Mouse (Mus musculus) kidney, postnatal 0 days (tissue): ENCODE results near the gene Plekha1. TPM values are rescaled to one million over a fixed set of nuclear protein-coding genes. Genes with fewer than 3 reads are reported as not detected.

Experiments
- ATAC-seq: fragments of 200-750 bp; cut with Nextera tagmentation; replicated peaks from 2 replicates; pipeline ENCODE4 v1.8.0; 2017; ENCODE audit warnings: low read depth, moderate number of reproducible peaks, moderate TSS enrichment, moderate library complexity; ENCODE audit not compliant: low FRiP score
- DNase-seq: peaks from one replicate; pipeline ENCODE4 v3.0.0-alpha.2; 2016; ENCODE audit warnings: low spot score
- H3K27ac ChIP-seq: fragments of 300-500 bp; sonication (generic); 2 replicates; pipeline ENCODE4 v1.5.1; 2014; ENCODE audit warnings: mild to moderate bottlenecking
- H3K27me3 ChIP-seq: fragments of 300-500 bp; sonication (generic); 2 replicates; pipeline ENCODE4 v1.6.1; 2014; ENCODE audit warnings: low read length, mixed read lengths; ENCODE audit not compliant: insufficient read depth
- H3K36me3 ChIP-seq: fragments of 300-500 bp; sonication (generic); 2 replicates; pipeline ENCODE4 v1.6.1; 2014; ENCODE audit warnings: low read length, mixed read lengths; ENCODE audit not compliant: insufficient read depth
- H3K4me1 ChIP-seq: fragments of 300-500 bp; sonication (generic); replicated peaks from 2 replicates; pipeline ENCODE4 v1.6.1; 2014; ENCODE audit warnings: antibody characterized with exemption, low read length, mixed read lengths; ENCODE audit not compliant: insufficient read depth
- H3K4me2 ChIP-seq: fragments of 300-500 bp; sonication (generic); 2 replicates; pipeline ENCODE4 v1.6.1; 2014; ENCODE audit warnings: mild to moderate bottlenecking, low read length, moderate library complexity, mixed read lengths
- H3K4me3 ChIP-seq: fragments of 300-500 bp; sonication (generic); replicated peaks from 2 replicates; pipeline ENCODE4 v1.5.1; 2014; ENCODE audit warnings: low read depth, low read length
- H3K9ac ChIP-seq: fragments of 300-500 bp; sonication (generic); 2 replicates; pipeline ENCODE4 v1.6.1; 2014; ENCODE audit warnings: low read depth, low read length
- H3K9me3 ChIP-seq: fragments of 300-500 bp; sonication (generic); replicated peaks from 2 replicates; pipeline ENCODE4 v1.6.1; 2016; ENCODE audit warnings: low read length, inconsistent platforms, mixed read lengths
- CTCF ChIP-seq: IDR thresholded peaks from 2 replicates; pipeline ENCODE4 v1.5.1; 2016; ENCODE audit warnings: antibody characterized with exemption, low read depth, mild to moderate bottlenecking, moderate library complexity
- WGBS: fragments of 180-500 bp; shearing (Covaris S2); extraction: QIAGEN DNeasy Blood & Tissue Kit; methylation state at CpG from one replicate; pipeline ENCODE4 v1.1.7; 2014; 5-methylcytosine and 5-hydroxymethylcytosine counted together
- polyA plus RNA-seq: library from polyadenylated mRNA; unstranded; fragments of >200 nt; fragmentation: Nextera tagmentation; extraction: Ambion mirVana; gene quantifications from 2 replicates; pipeline ENCODE4 v1.2.1, GENCODE M21; 2015

Plekha1 gene
- polyA plus RNA-seq, 1 experiment from 2014 or later, result 58.6 TPM

DNA sequence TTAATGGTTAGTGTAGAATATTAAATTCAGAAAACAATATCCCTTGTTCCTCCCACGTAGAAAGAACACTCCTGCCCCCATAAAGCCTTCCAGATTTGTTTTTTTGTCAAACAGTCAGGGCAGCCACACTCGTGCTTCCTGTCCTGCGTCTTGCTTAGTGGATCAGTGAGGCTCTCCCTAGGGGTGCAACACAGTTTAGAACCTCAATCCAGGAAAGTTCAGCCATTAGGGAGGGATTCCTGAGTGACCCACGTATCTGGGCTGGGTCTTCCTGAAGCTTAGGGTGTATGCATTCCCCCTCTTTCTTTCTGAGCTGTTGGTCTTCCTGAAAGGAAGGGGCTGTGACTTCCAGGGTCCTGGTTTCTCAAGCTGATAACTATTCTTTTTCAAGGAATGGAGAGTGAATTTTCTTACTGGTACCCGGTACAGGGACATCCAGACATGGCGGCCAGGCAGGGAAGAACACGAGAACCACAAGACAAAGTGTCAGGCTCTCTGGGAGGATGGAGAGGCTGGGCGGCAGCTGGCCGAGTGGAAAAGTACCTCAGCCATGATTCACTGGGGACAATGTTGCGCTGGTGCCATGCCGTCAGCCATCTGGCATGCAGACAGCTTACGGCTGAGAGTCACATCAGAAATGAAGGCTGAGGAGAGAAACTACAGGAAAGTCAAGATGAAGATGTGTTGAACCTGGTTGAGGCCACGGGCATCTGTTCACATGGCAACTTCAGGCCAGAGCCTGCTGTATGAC, 57.6 kb downstream of the Plekha1 start:
- TF ChIP-seq CTCF, result no peak
- H3K9me3 ChIP-seq, result no peaks in the 10 kb centered on the region
- no peaks in the 10 kb centered on the region for H3K4me1 ChIP-seq
- no peak overlapping the region for H3K9ac ChIP-seq
- DNase-seq, result no peak
- H3K27ac ChIP-seq, result no peak overlapping the region
- no peak for ATAC-seq
- H3K27me3 ChIP-seq, result no peaks in the 10 kb centered on the region
- H3K36me3 ChIP-seq, result no peaks in the 10 kb centered on the region
- 58% methylated on average over 13 of the region's 13 CpGs for WGBS
- H3K4me3 ChIP-seq, result no peak overlapping the region
- no peak overlapping the region for H3K4me2 ChIP-seq

GRCm38 (mm10) chr7:130930401-130930800, 64.8 kb downstream of the Plekha1 start:
- no peak overlapping the region for H3K27ac ChIP-seq
- H3K9me3 ChIP-seq, result no peaks in the 10 kb centered on the region
- H3K27me3 ChIP-seq, result peaks cover 6% of the 10 kb centered on the region
- TF ChIP-seq CTCF, result peak; percentile 30; the same call in 1 of the 2 replicates
- WGBS, result 64% methylated on average over 3 of the region's 3 CpGs
- no peak overlapping the region for H3K4me2 ChIP-seq
- ATAC-seq (no peak), DNase-seq (no peak)
- no peak overlapping the region for H3K4me3 ChIP-seq
- no peaks in the 10 kb centered on the region for H3K36me3 ChIP-seq
- H3K9ac ChIP-seq, result no peak overlapping the region
- H3K4me1 ChIP-seq, result 0 out of 2 replicates have a peak, but pooled peaks cover 1% of the 10 kb centered on the region

DNA sequence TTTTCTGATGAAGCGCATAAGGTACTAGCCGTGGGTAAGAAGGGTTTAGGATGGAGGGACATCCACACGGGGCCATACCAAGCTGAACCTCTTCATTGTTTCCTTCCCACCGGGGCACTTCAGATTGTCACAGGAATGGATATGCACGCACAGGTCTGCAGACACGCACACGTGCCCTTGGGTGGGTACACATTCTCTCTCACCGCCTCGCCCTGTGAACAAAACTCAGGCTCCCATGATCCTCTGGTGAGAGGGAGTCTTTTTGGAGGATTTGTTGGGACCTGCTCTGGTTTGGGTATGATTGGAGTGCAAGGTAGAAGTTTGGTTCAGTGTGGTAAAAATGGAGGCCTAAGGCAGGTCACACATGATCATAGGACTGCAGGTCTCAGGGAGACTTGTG, 67.4 kb downstream of the Plekha1 start:
- no peak for TF ChIP-seq CTCF
- Histone ChIP-seq H3K9me3 (no peaks in the 10 kb centered on the region), H3K27ac (no peak overlapping the region), H3K4me3 (no peak overlapping the region), H3K4me1 (peaks cover 18% of the 10 kb centered on the region; the same call in 1 of the 2 replicates), H3K36me3 (no peaks in the 10 kb centered on the region), H3K9ac (no peak overlapping the region), H3K27me3 (peaks cover 20% of the 10 kb centered on the region), H3K4me2 (no peak overlapping the region)
- ATAC-seq (no peak), DNase-seq (no peak)
- WGBS, result 95% methylated on average over 9 of the region's 9 CpGs

DNA sequence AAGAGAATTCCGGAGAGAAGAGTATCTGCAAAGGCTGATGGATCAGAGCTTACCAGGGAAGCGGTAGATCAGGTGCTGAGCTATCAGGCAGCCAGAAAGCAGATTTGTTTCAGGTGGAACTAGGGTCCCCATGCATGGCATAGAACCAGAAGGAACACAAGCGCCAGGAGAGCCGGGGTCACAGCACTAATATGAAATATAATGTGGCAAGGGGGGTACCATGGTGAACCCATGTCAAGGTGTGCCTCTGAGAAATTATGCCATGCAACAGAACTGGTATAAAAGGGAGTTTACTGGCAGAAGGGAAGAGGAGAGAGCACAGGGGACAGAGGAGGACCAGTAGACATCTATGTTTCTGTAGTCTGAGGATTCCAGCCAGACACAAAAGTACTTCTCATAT, 69.1 kb downstream of the Plekha1 start:
- Histone ChIP-seq H3K9ac (no peak overlapping the region), H3K27ac (no peak overlapping the region), H3K4me2 (no peak overlapping the region), H3K27me3 (peaks cover 20% of the 10 kb centered on the region), H3K4me1 (peaks cover 18% of the 10 kb centered on the region; the same call in 1 of the 2 replicates), H3K4me3 (no peak overlapping the region), H3K9me3 (no peaks in the 10 kb centered on the region), H3K36me3 (no peaks in the 10 kb centered on the region)
- DNase-seq (no peak), ATAC-seq (no peak)
- WGBS, result 81% methylated on average over 4 of the region's 4 CpGs
- TF ChIP-seq CTCF, result no peak

- Histone ChIP-seq H3K4me1 (peaks cover 18% of the 10 kb centered on the region; the same call in 1 of the 2 replicates), H3K9me3 (no peaks in the 10 kb centered on the region), H3K4me3 (peak overlapping the region; percentile 49), H3K27me3 (peaks cover 20% of the 10 kb centered on the region), H3K9ac (0 out of 2 replicates have a peak overlapping the region, but pooled peaks have one; percentile 15), H3K36me3 (no peaks in the 10 kb centered on the region), H3K4me2 (peak overlapping the region; percentile 69), H3K27ac (no peak overlapping the region)
- ATAC-seq (no peak), DNase-seq (no peak)
- 8% methylated on average over 16 of the region's 16 CpGs for WGBS
- no peak for TF ChIP-seq CTCF
Measured at GRCm38 (mm10) chr7:130935421-130935792, 69.9 kb downstream of the Plekha1 start.

GRCm38 (mm10) chr7:130935793-130936471, 70.4 kb downstream of the Plekha1 start, which contains the start of gene Htra1:
TSS of gene Htra1 (plus strand) at chr7:130936111.
- Histone ChIP-seq H3K27me3 (peaks cover 20% of the 10 kb centered on the region), H3K4me1 (peaks cover 18% of the 10 kb centered on the region; the same call in 1 of the 2 replicates), H3K9me3 (no peaks in the 10 kb centered on the region), H3K9ac (peak within 1 kb of the TSS; percentile 15; the same call in 1 of the 2 replicates), H3K36me3 (no peaks in the 10 kb centered on the region), H3K4me2 (peak within 1 kb of the TSS; percentile 69), H3K4me3 (peak within 1 kb of the TSS; percentile 49), H3K27ac (no peak within 1 kb of the TSS)
- ATAC-seq (peak; percentile 63; the same call in 1 of the 2 replicates), DNase-seq (peak; percentile 29)
- no peak for TF ChIP-seq CTCF
- WGBS, result under 1% methylated on average over 70 of the region's 70 CpGs
